Mouse (Mus musculus): ENCODE measurements at regions not wholly inside any gene's neighbourhood (a gene's known extent, or its start where the extent isn't known, plus 50 kb on each side); places are given as distances from the start of the nearest gene placed in this dataset.

GRCm38 (mm10) chr7:125392536-125392935, 51.9 kb upstream of the Kdm8 start:
- in situ Hi-C loops (cut with MboI, MseI) = loop anchor here (25.0 kb wide), 2 partner anchors 1255 to 1730 kb away; no protein-coding TSS in a partner anchor

GRCm38 (mm10) chr7:125393228-125393627, 51.2 kb upstream of the Kdm8 start:
- in situ Hi-C loops (cut with MboI, MseI) = loop anchor here (25.0 kb wide), 2 partner anchors 1256 to 1731 kb away; no protein-coding TSS in a partner anchor

DNA sequence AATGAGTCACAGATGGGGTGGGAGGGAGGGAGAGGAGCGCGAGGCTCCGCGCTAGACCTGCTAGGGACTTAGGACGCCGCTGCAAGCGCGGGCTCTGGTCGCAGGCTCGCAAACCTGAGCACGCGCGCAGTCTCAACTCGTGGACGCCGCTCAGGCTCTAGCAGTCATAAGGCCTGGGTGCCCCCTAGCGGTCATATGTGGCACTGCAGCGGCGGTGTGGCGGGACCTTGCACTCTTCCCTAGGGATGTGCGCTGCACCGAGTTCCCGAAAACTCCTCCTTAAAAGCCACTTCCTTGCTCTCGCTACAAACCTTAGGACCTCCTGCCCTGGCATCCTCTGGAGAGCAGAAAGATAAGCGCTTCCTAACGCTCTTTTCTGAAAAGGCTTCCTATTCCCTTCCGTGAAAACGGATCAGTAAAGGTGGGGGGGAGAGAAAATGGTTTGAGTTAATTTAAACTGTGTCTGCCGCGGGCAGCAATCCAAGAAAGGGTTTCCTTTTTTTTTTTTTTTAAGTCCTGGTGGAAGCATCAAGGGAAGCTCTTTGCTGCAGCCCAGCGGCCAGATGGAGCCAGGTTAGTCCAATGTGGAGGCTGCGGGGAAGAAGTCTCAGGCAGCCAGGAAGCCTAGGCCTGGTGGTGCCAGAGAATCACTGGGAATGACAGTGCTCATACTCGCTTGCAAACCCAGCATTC, 50.7 kb upstream of the Kdm8 start:
- in situ Hi-C loops (cut with MboI, MseI) = loop anchor here (25.0 kb wide), 2 partner anchors 1256 to 1731 kb away; no protein-coding TSS in a partner anchor

All from T-helper 2 cell (primary cell).